Mouse (Mus musculus) heart, embryonic 16.5 days (tissue): ENCODE data around the gene Nxn. TPM values are rescaled to one million over a fixed set of nuclear protein-coding genes. Genes with fewer than 3 reads are reported as not detected.
A peak's percentile ranks its signal among the peaks of the same experiment; 100 is the strongest.
"Not testable (repeated sequence)": the region's sequence is repeated elsewhere in the genome, so short reads cannot be mapped to it uniquely, and the experiment has no call there.

Experiments used
- ATAC-seq: fragments of 200-750 bp; cut with Nextera tagmentation; replicated peaks from 2 replicates; pipeline ENCODE4 v1.8.0; 2017; ENCODE audit warnings: moderate number of reproducible peaks; ENCODE audit not compliant: insufficient read depth, low FRiP score; ENCODE audit errors: extremely low read depth
- H3K27ac ChIP-seq: fragments of 300-500 bp; sonication (generic); 2 replicates; pipeline ENCODE4 v1.5.1; 2014; ENCODE audit warnings: mild to moderate bottlenecking, low read length, control low read depth, moderate library complexity
- H3K27me3 ChIP-seq: fragments of 300-500 bp; sonication (generic); 2 replicates; pipeline ENCODE4 v1.6.1; 2014; ENCODE audit warnings: low read length, mixed read lengths; ENCODE audit not compliant: control insufficient read depth, insufficient read depth
- H3K36me3 ChIP-seq: fragments of 300-500 bp; sonication (generic); 2 replicates; pipeline ENCODE4 v1.6.1; 2014; ENCODE audit not compliant: control insufficient read depth, insufficient read depth
- H3K4me1 ChIP-seq: fragments of 300-500 bp; sonication (generic); 2 replicates; pipeline ENCODE4 v1.6.1; 2014; ENCODE audit warnings: low read length, mixed read lengths; ENCODE audit not compliant: control insufficient read depth, insufficient read depth
- H3K4me2 ChIP-seq: fragments of 300-500 bp; sonication (generic); 2 replicates; pipeline ENCODE4 v1.6.1; 2014; ENCODE audit warnings: low read depth, mild to moderate bottlenecking, control low read depth, low read length
- H3K4me3 ChIP-seq: fragments of 300-500 bp; sonication (generic); 2 replicates; pipeline ENCODE4 v1.5.1; 2014; ENCODE audit warnings: mild to moderate bottlenecking, control low read depth, low read length
- H3K9ac ChIP-seq: fragments of 300-500 bp; sonication (generic); 2 replicates; pipeline ENCODE4 v1.6.1; 2014; ENCODE audit warnings: low read length, control low read depth
- H3K9me3 ChIP-seq: fragments of 300-500 bp; sonication (generic); replicated peaks from 2 replicates; pipeline ENCODE4 v1.6.1; 2016; ENCODE audit warnings: low read length; ENCODE audit not compliant: control insufficient read depth
- WGBS: fragments of 180-500 bp; shearing (Covaris S2); extraction: QIAGEN DNeasy Blood & Tissue Kit; methylation state at CpG from one replicate; pipeline ENCODE4 v1.1.7; 2014; 5-methylcytosine and 5-hydroxymethylcytosine counted together
- polyA plus RNA-seq: library from polyadenylated mRNA; unstranded; fragments of >200 nt; fragmentation: Nextera tagmentation; extraction: Ambion mirVana; gene quantifications from 2 replicates; pipeline ENCODE4 v1.2.1, GENCODE M21; 2015

The Nxn gene
- polyA plus RNA-seq, 1 experiment from 2014 or later, result 21.2 TPM

DNA sequence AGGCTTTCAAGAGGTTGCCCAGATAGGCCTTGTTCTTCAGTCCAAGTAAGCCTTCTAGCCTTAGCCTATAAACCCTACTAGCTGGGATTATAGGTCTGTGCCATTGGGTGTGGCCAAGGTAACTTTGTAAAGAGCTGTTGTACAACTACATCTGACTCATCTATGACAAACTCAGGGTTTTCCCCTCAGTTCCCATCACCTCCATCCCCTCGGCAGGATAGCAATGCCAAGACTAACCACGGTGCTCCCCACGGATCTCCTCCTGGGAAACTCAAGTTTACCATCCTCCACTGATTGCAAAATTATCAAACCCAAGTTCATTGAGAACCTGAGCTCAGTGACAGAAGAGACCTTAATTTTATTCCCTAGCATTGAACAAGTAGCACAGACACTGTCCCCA, 162.8 kb downstream of the Nxn start:
- 90% methylated on average over 3 of the region's 3 CpGs for WGBS
- no peak for ATAC-seq
- Histone ChIP-seq H3K4me2 (no peak overlapping the region), H3K4me3 (no peak overlapping the region), H3K36me3 (peaks cover 29% of the 10 kb centered on the region), H3K9me3 (no peaks in the 10 kb centered on the region), H3K9ac (no peak overlapping the region), H3K27ac (no peak overlapping the region), H3K4me1 (no peaks in the 10 kb centered on the region), H3K27me3 (no peaks in the 10 kb centered on the region)

DNA sequence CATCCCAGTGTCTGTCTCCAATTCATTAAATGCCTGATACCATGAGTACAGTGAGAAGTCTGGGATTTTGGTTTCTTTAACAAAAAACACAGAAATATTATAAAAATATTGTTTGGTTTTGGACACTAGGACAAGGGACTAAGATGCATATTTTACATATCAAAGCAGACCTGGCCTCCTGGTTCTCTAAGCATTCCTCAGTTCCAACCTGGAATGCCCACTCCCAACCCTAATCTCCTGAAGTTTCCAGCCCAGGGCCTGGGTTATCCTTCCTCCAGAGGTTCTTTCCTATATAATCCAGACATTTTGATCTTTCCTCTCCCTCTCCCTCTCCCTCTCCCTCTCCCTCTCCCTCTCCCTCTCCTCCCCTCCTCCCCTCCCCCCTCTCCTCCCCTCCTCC, 173.9 kb downstream of the Nxn start:
- no peaks in the 10 kb centered on the region for H3K4me1 ChIP-seq
- H3K9ac ChIP-seq, result no peak overlapping the region
- H3K4me2 ChIP-seq, result no peak overlapping the region
- H3K27ac ChIP-seq, result no peak overlapping the region
- no peaks in the 10 kb centered on the region for H3K27me3 ChIP-seq
- no peaks in the 10 kb centered on the region for H3K9me3 ChIP-seq
- peaks cover 8% of the 10 kb centered on the region; the same call in 1 of the 2 replicates for H3K36me3 ChIP-seq
- no peak for ATAC-seq
- no peak overlapping the region for H3K4me3 ChIP-seq

DNA sequence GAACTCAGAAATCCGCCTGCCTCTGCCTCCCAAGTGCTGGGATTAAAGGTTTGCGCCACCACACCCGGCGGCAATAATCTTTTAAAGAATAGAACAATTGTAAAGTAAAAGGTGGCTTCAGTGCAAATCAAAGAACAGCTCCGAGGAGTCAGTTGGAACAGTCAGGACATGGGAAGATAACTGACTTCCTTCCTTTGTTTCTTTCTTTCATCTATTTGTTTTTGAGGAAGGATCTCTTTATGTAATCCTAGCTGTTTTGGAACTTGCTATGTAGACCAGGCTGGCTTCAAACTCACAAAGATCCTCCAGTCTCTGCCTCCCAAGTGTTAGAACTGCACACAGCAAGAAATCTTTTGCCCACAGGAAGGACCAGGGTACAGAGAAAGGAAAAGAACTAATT, 174.3 kb downstream of the Nxn start:
- Histone ChIP-seq H3K27me3 (no peaks in the 10 kb centered on the region), H3K4me1 (no peaks in the 10 kb centered on the region), H3K9ac (no peak overlapping the region), H3K36me3 (peaks cover 8% of the 10 kb centered on the region; the same call in 1 of the 2 replicates), H3K27ac (no peak overlapping the region), H3K9me3 (no peaks in the 10 kb centered on the region), H3K4me3 (no peak overlapping the region), H3K4me2 (no peak overlapping the region)
- no peak for ATAC-seq
- WGBS, result 90% methylated on average over 5 of the region's 5 CpGs

DNA sequence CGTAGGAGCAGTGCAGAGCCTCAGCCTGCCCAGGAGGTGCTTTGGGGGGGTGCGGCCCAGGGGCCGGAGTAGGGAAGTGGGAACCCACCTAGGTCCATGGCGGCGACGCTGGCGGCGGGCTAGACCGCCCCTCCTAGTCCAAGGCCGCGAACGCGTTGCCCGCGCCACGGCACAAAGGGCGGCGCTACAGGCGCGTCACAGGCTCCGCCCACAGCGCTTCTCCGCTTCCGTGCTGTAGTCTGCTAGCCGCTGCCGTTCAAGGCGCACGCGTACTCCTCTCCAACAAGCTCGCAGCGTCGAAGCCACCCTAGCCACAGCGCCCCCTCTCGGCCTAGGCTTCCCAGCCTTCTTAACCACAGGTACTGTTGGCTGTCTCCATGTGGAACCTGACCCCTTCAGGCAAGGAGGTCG, 181.5 kb downstream of the Nxn start, which contains the start of the genes Dbil5 and Gemin4:
Dbil5 (plus strand) TSS at position 219 of the 411 bp plus-strand sequence.
Gemin4 (minus strand) TSS at position 275 of the 411 bp plus-strand sequence.
- peaks cover 4% of the 10 kb centered on the region for H3K4me1 ChIP-seq
- H3K27me3 ChIP-seq, result no peaks in the 10 kb centered on the region
- peak within 1 kb of the TSS; percentile 77 for H3K4me3 ChIP-seq
- ATAC-seq, result peak; percentile 96
- under 1% methylated on average over 35 of the region's 35 CpGs for WGBS
- H3K36me3 ChIP-seq, result peaks cover 12% of the 10 kb centered on the region
- peak within 1 kb of the TSS; percentile 84 for H3K4me2 ChIP-seq
- H3K9ac ChIP-seq, result peak within 1 kb of the TSS; percentile 87
- H3K27ac ChIP-seq, result peak within 1 kb of the TSS; percentile 87
- no peaks in the 10 kb centered on the region for H3K9me3 ChIP-seq

DNA sequence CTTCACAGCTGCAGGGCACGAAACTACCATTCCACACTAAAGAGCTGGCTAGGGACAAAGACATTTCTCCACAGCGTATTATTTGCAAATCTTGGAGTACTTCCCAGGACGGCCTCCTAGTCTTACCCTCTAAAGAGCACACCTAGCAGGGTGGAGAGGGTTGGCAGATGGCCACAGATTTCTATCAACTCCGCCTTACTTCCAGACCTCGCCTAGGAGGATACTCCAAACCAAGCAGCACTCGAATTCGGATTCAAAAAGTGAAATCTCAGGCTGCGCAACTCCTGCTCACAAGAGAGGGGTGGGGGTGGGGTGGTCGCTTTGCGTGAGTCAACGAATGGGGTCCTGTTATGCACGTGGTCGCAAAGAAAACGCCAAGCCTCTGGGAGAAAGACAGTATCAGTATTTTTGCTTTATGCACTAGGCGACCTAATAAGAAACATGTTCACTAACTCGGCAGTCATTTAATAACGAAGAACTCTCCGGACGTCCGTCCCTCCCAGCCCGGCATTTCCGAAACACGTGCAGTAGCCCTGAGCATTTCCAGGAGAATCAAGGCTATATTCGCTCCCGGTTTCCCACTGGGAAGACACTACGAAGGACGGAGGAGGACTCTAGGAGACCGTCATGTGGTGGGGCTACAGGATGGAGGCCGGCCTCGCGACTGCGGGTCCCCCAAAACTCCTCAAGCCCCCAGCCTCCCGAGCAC, 182.1 kb downstream of the Nxn start:
- peak; percentile 12 for ATAC-seq
- Histone ChIP-seq H3K27ac (peak overlapping the region; percentile 87), H3K27me3 (no peaks in the 10 kb centered on the region), H3K36me3 (peaks cover 12% of the 10 kb centered on the region), H3K9me3 (no peaks in the 10 kb centered on the region), H3K4me3 (peak overlapping the region; percentile 77), H3K4me1 (peaks cover 4% of the 10 kb centered on the region), H3K9ac (peak overlapping the region; percentile 87), H3K4me2 (peak overlapping the region; percentile 84)
- WGBS, result 2% methylated on average over 33 of the region's 33 CpGs

DNA sequence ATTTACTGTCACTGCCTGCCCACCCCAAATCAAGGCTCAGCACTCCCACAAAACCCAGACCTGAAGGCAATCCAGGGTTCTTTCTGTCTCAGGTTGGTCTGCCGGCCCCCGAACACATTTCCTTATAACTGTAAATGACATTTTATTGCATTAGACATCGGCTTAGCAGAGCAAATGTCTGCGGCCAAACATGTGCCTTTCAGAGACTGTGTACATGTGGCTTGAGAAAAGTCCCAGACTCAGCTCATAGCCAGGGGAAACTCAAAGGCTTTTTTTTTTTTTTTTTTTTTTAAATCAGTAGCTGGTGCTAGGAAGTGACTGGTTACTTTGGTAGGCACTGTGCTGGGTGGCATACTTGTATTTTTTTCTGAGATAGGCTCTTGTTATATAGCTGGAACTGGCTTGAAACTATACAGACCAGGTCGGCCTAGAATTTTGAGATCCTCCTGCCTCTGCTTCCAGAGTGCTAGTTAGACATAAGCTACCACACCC, 182.8 kb downstream of the Nxn start:
- Histone ChIP-seq H3K4me3 (peak overlapping the region; percentile 77), H3K9ac (no peak overlapping the region; the same call in 1 of the 2 replicates), H3K27ac (peak overlapping the region; percentile 87; the same call in 1 of the 2 replicates), H3K4me2 (peak overlapping the region; percentile 84), H3K4me1 (peaks cover 4% of the 10 kb centered on the region), H3K36me3 (peaks cover 13% of the 10 kb centered on the region), H3K9me3 (no peaks in the 10 kb centered on the region), H3K27me3 (no peaks in the 10 kb centered on the region)
- ATAC-seq, result no peak
- 96% methylated on average over 5 of the region's 5 CpGs for WGBS

DNA sequence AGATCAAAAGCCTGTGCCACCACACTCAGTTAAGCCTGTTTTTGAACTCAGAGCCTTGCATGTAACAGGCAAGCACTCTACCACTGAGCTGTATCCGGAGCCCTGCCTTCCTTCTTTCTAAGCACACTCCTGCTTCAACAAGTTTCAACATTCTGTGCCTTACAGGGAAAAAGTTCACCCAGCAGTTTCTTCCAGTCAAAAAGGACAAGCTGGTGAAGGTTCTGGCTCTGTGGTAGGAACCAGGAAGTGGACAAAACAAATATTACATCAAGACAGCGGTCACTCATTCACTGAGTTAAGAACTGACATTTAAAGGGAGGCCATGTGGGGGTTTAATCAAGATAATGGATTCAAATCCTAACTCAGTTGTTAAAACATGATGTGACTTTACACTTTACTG, 183.9 kb downstream of the Nxn start:
- H3K27ac ChIP-seq, result no peak overlapping the region
- WGBS, result 92% methylated on average over 2 of the region's 2 CpGs

DNA sequence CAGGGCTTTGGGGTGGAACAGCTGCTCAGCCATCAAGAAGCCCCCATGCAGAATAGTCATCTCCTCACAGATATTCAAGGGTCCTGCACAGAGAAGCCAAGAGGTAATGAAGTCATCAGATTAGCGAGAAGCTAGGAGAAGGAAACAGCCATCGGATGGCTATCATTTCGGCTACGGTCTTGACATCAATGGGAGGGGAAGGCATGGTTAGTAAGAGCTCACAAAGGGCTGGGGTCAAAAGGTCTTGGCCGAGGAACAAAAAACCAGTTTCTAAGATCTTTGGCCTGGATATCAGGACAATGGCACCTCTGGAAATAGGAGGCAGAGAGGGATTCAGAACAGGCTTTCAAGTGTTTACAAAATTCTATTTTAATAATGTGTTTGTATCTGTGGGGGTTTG, 185.1 kb downstream of the Nxn start:
- peaks cover 17% of the 10 kb centered on the region for H3K36me3 ChIP-seq
- H3K9me3 ChIP-seq, result no peaks in the 10 kb centered on the region
- peaks cover 4% of the 10 kb centered on the region for H3K4me1 ChIP-seq
- H3K27ac ChIP-seq, result no peak overlapping the region
- H3K27me3 ChIP-seq, result no peaks in the 10 kb centered on the region
- ATAC-seq, result no peak
- H3K4me3 ChIP-seq, result no peak overlapping the region
- 89% methylated on average over 5 of the region's 5 CpGs for WGBS
- no peak overlapping the region for H3K4me2 ChIP-seq
- no peak overlapping the region for H3K9ac ChIP-seq

More for the DNA sequence above, 183.9 kb downstream of the Nxn start:
- H3K4me3 ChIP-seq, result no peak overlapping the region
- H3K4me2 ChIP-seq, result no peak overlapping the region
- no peaks in the 10 kb centered on the region for H3K27me3 ChIP-seq
- no peak overlapping the region for H3K9ac ChIP-seq
- H3K4me1 ChIP-seq, result peaks cover 4% of the 10 kb centered on the region
- ATAC-seq, result no peak
- no peaks in the 10 kb centered on the region for H3K9me3 ChIP-seq
- H3K36me3 ChIP-seq, result peaks cover 10% of the 10 kb centered on the region

DNA sequence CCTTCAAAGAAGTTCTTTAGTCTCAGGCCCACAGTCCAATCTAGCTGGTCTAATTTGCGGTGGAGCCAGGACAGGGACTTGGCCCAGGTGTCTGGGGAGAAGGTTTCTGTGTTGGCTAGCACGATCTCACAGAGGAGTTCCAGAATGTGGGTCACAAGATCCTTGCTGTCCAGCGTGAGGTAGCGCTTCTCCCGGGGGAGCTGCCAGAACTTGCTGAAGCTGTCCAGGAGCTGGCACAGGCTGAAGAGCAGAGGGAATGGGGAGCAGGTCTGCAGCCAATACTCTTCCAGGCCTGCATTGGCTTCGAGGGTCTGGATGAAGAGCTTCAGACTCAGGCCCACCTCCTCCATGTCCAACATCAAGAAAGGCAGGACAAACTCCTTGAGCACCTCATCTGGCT, 187.3 kb downstream of the Nxn start:
- H3K4me1 ChIP-seq, H3K27ac ChIP-seq, ATAC-seq, H3K27me3 ChIP-seq, H3K9me3 ChIP-seq, H3K4me3 ChIP-seq, H3K4me2 ChIP-seq, H3K9ac ChIP-seq: not testable (repeated sequence)
- WGBS, result 77% methylated on average over 5 of the region's 6 CpGs
- peaks cover 28% of the 10 kb centered on the region for H3K36me3 ChIP-seq
